Mouse (Mus musculus) cerebellum, adult 2 months (tissue): ENCODE results near the gene Has3. TPM values are rescaled to one million over a fixed set of nuclear protein-coding genes. Genes with fewer than 3 reads are reported as not detected.
"Not testable (repeated sequence)": the region's sequence is repeated elsewhere in the genome, so short reads cannot be mapped to it uniquely, and the experiment has no call there.

ENCODE experiments used
- DNase-seq, 2 experiments: peaks; one replicate each; pipeline ENCODE4 v3.0.0; 2021
- H3K27ac ChIP-seq: fragments of 200-500 bp; 2 replicates; pipeline ENCODE4 v1.5.1; 2012; ENCODE audit warnings: low read length, control low read depth, inconsistent platforms; ENCODE audit not compliant: insufficient read depth
- H3K27me3 ChIP-seq: fragments of 200-500 bp; 2 replicates; pipeline ENCODE4 v1.6.1; 2012; ENCODE audit warnings: inconsistent platforms, mild to moderate bottlenecking, low read length, moderate library complexity; ENCODE audit not compliant: control insufficient read depth, insufficient read depth
- H3K4me1 ChIP-seq: fragments of 200-500 bp; 2 replicates; pipeline ENCODE4 v1.6.1; 2011; ENCODE audit warnings: low read length; ENCODE audit not compliant: control insufficient read depth, insufficient read depth
- H3K4me3 ChIP-seq: fragments of 200-500 bp; replicated peaks from 2 replicates; pipeline ENCODE3; 2011; ENCODE audit warnings: mild to moderate bottlenecking, low read depth, low read length, control low read depth; ENCODE audit not compliant: insufficient read depth
- CTCF ChIP-seq: fragments of 200-500 bp; IDR thresholded peaks from 2 replicates; pipeline ENCODE4 v1.5.1; 2011; ENCODE audit warnings: low read depth, mild to moderate bottlenecking, control low read depth, low read length, moderate library complexity, borderline replicate concordance; ENCODE audit not compliant: insufficient read depth
- POLR2A ChIP-seq: fragments of 200-500 bp; IDR thresholded peaks from 2 replicates; pipeline ENCODE4 v1.6.1; 2011; ENCODE audit warnings: low read length, control low read depth, borderline replicate concordance; ENCODE audit not compliant: insufficient read depth
- WGBS: fragments of 180-500 bp; shearing (Covaris S2); methylation state at CpG from one replicate; pipeline ENCODE4 v1.1.7; 2018; 5-methylcytosine and 5-hydroxymethylcytosine counted together
- polyA plus RNA-seq: library from polyadenylated mRNA; depleted of rRNA; stranded (reverse); fragments of >200 nt; gene quantifications from 2 replicates; pipeline ENCODE4 v1.2.3, GENCODE M21; 2012

Has3 gene
- polyA plus RNA-seq, 1 experiment = 1.7 TPM

DNA sequence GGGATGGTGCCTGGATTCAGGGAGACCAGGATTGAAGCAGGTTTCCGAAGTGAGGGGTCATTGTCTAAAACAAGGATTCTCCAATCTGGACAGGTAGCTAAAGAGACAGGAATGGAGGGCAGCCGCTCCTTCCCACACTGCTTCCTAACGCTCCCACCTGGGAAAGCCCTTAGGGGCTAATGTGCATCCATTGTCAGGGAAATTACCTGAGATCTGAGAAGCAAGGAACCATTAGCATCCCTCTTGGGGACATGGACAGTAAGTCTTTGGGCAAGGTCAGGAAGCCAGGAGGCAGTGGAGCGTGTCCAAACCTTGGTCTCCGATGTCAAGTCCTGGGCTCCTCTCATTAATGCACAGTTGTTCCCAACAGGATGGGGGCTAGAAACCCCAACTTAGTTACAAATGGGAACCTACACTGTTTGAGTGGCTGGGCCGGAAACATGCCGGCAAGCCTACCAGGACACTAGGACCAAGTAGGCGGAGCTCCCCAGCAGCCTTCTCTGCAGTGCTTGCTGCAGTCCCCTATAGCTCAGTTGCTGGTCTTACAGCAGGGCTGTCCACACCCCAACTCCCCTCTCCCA, 2.5 kb downstream of the Has3 start:
- H3K4me3 ChIP-seq = no peak overlapping the region
- no peaks in the 10 kb centered on the region for H3K27me3 ChIP-seq
- WGBS = 29% methylated on average over 8 of the region's 8 CpGs
- H3K4me1 ChIP-seq = peaks cover 11% of the 10 kb centered on the region
- DNase-seq = no peak
- TF ChIP-seq CTCF = no peak
- TF ChIP-seq POLR2A = no peak
- no peak overlapping the region for H3K27ac ChIP-seq

DNA sequence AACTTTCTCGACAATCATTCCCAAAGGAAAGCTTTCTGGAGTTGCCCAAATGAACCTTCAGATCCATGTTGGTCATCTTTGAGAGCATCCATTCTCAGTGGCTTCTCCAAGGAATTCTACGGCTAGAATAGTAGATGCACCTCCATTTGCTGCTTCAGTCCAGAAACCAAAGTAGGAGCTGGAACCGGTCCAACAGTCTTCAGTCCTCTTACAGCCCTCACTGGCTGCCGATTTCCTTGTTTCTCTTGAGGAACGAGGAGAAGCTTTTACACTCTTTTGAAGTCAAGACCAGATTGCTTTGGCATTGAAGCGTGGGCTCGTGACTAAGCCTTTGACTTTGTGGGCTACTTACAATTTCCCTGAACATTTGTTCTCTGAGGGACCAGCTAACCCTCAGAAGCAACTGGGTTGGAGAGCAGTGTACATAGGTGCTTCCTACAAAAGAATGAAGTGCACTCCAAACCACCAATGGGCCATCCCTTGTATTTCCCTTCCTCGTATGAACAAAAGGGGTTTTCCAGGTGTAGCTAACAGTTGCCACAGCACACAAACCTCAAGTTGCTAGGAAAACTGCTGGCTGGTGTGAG, 10.2 kb downstream of the Has3 start:
- H3K27ac ChIP-seq = no peak overlapping the region
- 77% methylated on average over 8 of the region's 8 CpGs for WGBS
- no peaks in the 10 kb centered on the region for H3K4me1 ChIP-seq
- no peak overlapping the region for H3K4me3 ChIP-seq
- TF ChIP-seq CTCF = no peak
- no peak for TF ChIP-seq POLR2A
- H3K27me3 ChIP-seq = no peaks in the 10 kb centered on the region
- no peak for DNase-seq

DNA sequence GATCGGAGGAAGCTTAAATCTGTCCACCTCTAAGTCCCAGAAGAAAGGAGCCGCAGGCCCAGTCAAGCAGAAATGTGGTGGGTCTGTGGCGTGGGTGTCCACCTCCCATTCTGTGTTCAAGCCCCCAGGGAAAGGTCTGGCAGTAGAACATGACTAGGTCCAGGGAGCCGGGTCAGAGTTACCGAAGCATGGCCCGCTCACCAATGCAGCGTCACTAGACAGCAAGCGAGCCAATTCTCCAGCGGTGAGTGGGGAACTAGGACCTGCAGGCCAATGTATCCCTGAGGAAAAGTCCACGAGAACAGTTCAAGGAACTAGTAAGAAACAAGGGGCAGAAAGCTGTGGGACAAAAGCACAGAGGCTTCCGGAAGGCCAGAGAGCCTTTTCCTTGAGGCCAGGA, 14.1 kb downstream of the Has3 start:
- H3K27ac ChIP-seq, H3K27me3 ChIP-seq, H3K4me3 ChIP-seq, H3K4me1 ChIP-seq, DNase-seq: not testable (repeated sequence)
- WGBS = 83% methylated on average over 11 of the region's 11 CpGs

DNA sequence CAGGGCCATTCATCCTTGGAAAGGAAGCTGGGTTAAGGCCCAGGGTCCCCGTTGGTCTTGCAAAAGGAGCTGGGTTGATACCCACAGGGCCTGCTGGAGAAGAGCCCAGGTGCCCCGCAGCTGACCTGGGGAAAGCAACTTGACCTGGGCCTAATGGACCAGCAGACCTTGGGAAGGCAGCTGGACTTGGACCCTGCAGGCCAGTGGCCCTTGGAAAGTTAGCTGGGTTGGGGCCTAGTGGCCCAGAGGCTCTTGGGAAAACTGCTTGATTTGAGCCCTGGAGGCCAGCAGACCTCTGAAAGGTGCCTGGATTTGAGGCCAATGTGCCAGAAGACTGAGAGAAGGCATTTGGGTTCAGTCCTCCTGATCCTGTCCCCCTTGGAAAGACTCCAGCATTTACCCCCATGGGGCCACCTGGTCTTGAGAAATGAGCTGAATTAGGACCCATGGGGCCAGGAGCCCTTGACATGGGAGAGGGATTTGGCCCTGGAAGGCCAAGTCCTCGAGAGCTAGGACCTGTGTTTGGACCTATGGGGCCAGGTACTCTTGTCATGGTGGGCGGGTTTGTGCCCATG, 14.9 kb downstream of the Has3 start:
- H3K4me3 ChIP-seq, H3K27me3 ChIP-seq, H3K4me1 ChIP-seq, H3K27ac ChIP-seq, DNase-seq: not testable (repeated sequence)
- WGBS = 85% methylated on average over 4 of the region's 4 CpGs

DNA sequence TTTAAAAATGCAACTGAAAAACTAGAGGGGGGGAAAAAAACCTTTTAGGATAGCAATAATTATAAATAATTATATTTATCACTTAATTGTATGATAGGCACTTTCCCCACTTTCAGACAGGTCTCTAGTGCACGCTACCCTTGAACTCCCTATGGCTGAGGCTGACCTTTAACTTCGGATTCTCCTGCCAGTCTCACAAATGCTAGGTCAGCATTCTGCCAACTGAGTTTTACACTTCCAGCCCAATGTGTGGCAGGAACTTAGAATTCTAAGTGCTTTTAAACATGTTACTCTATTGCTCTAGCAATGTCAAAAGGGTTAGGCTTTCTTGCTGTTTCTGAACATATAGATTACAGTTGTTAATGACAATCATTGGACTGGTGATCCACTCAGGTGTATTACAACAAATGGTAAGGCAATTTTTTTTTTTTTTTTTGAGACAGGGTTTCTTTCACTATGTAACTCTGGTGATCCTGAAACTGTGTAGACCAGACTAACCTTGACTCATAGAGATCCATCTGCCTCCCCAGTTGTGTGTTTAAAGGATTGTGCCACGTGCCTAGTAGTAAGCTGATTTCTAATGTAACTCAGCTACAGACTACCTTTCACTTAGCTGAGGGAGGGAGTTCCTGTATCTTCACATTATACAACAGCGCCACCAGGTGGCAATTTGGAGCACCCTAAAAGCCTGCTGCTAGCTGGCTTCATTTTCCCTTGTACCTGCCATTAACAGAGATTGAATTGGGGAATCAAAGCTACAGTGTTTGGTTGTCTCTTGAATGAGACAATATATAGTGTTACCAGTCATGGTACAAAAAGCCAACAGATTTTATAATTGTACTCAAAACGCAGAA, 17.5 kb downstream of the Has3 start:
- no peak overlapping the region for H3K4me3 ChIP-seq
- H3K27ac ChIP-seq = no peak overlapping the region
- H3K4me1 ChIP-seq = peaks cover 5% of the 10 kb centered on the region; the same call in 1 of the 2 replicates
- H3K27me3 ChIP-seq = no peaks in the 10 kb centered on the region
- WGBS = 29% methylated on average over 5 of the region's 5 CpGs
- TF ChIP-seq POLR2A = no peak
- peak; percentile 85 for TF ChIP-seq CTCF
- peak; percentile 70 to 77 for DNase-seq

DNA sequence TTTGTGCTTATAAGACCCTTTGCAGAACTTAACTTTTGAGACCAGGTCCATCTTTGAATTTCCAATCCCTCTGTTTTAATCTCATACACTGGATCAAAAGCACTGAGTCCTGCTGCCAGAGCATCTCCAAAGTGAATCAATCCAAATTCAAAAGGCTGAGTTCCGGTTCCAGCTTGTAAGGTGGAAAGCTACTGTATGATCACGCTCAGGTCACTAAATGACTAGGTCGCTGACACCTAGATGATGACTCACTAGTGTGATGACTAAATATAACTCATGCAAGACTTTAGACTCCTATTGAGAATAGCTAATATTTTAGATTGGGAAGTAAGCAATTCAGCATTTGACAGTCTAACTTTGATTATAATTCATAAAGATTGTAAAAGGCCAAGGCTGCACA, 18.8 kb downstream of the Has3 start:
- Histone ChIP-seq H3K27ac (no peak overlapping the region), H3K4me3 (no peak overlapping the region), H3K4me1 (peaks cover 5% of the 10 kb centered on the region; the same call in 1 of the 2 replicates), H3K27me3 (no peaks in the 10 kb centered on the region)
- TF ChIP-seq POLR2A (no peak), CTCF (no peak)
- DNase-seq = no peak
- 63% methylated on average over 3 of the region's 3 CpGs for WGBS

DNA sequence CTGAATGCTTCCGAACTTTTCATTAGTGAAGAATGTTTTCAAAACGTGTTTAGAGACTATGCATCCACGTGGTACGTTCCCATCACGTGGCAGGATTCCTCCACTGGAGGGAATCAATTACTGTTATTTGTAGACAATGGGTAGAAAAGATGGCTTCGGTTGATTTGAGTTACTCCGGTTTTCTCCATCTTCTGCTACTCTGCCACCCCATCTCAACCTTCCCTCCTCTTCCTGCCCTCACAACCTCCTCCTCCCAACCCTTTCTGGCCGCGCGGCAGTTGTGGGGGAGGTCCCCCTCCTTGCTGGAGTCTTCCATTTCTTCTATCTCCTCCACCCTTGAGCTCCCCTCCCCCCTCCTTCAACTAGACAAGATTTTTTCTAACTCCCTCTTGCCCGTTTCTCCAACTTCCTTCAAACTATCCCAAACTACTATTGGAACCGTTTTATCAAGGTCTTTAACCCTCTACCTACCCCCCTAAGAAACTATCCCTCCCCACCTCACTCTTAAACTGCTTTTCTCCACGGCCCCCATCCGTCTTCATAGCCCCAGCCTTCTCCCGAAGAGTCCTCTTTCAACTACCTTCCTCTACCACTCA, 22.3 kb downstream of the Has3 start:
- 2% methylated on average over 15 of the region's 15 CpGs for WGBS
- Histone ChIP-seq H3K27me3 (no peaks in the 10 kb centered on the region), H3K4me3 (peak overlapping the region; percentile 87), H3K27ac (0 out of 2 replicates have a peak overlapping the region, but pooled peaks have one; percentile 77), H3K4me1 (peaks cover 5% of the 10 kb centered on the region; the same call in 1 of the 2 replicates)
- DNase-seq = no peak
- TF ChIP-seq CTCF = no peak
- no peak for TF ChIP-seq POLR2A
